Mouse (Mus musculus): ENCODE measurements around the gene Cox5a. TPM values are rescaled to one million over a fixed set of nuclear protein-coding genes. Genes with fewer than 3 reads are reported as not detected.

Gene Cox5a
- polyA plus RNA-seq, 1 experiment = 416 TPM

DNA sequence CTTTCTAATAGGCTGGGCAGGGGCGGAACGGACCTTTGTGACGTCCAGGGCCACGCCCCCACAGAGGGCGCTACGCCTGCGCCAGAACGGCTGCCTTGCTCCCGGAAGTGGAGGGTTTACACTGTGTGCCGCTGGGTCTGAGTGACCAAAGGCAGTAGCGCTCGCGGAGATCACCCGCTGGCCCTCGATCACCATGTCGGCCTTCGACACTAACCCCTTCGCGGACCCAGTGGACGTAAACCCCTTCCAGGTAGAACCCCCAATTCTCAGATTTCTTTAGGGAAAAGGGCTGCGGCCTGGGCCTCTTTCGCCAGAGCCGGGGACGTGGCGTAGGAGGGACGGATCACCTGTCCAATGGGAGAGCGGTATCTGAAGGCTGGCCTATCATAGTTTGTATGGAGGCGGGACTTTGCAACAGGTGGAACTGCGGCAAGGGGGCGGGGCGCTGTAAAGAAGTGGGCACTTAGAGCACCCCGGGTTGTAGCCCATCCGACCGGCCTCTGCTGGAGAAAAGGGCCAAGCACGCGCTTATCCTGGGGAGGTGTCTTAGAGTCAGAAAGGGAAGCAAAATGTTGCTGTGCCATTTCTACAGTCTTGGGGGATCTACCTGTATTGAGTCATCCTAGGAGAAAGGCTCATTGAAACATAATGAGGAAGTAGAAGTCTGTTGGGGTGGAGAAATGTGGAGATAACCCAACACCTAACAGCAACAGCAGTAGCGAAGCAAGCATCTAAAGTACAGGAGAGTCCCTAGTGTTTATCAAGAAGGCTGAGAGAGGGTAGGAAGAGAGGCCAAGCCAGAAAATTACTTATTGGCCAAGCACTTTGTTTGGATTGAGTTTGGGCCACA is 40.0 kb downstream of the Cox5a start, which contains the start of gene Scamp2:
TSS of gene Scamp2 (plus strand) at position 83 of the 850 bp plus-strand sequence.
- DNase-seq (ENCODE audit: extremely low spot score in 1 of 2, low spot score in 1 of 2) = peak; percentile 88 to 96

DNA sequence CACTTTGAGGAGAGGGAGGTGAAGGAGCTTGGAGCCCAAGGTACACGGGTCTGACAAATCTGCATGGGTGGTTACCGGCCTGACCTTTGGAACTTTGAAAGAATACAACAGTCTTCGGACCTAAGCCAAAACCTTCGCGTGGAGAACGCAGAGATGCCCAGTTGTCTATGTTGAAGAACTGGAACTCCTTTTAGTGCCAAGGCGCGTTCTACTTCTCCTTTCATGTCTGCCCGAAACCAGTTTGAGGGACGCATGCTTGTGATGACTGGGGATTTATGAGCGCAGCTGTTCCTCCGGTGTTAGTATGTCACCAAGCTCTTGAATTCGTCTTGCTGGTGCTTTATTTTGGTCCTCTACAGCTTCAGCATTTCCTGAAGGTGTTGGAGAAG is 40.6 kb downstream of the Cox5a start:
- no peak for DNase-seq (ENCODE audit: extremely low spot score in 1 of 2, low spot score in 1 of 2)

DNA sequence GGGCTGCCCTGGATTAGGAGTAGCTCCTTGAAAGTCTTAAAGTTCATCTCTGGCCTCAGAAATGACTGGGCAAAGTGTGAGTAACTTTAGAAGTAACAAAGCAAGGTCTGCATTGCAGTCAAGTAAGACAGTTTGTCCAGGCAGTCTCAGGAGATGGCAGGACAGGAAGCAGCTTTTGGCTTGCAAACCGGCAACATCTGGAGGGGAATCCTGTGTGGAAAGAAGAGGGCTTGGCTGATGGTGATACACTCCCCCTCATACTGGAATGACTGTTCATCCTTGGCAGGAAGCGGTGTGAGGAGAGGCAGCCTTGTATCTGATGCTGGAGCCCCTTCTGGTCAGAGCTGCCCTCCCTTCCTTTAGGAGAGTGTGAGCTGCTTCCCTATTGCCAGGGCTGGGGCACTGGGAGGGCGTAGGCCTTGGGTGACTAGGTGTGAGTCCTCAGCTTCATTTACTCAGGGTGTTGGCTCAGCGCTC is 41.9 kb downstream of the Cox5a start:
- DNase-seq (ENCODE audit: extremely low spot score in 1 of 2, low spot score in 1 of 2) = peak in 1 of 2 experiments; percentile 46

DNA sequence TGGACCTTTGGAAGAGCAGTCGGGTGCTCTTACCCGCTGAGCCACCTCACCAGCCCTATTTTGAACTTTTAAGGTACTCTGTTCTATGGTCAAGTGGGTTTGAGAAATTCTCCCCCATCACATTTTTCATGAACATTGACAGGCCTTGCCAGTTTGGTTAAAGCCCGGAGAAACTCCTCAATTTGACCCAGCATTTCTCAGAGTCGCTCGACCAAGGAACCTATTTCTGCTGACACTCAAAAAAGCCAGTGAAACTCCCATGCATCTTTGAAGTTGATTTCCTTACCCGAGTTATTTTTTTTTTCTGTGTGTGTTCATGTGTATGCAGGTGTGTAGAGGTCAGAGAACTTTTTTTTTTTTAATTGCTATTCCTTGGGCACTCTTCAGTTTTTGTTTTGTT is 43.5 kb downstream of the Cox5a start:
- DNase-seq (ENCODE audit: extremely low spot score in 1 of 2, low spot score in 1 of 2) = no peak

DNA sequence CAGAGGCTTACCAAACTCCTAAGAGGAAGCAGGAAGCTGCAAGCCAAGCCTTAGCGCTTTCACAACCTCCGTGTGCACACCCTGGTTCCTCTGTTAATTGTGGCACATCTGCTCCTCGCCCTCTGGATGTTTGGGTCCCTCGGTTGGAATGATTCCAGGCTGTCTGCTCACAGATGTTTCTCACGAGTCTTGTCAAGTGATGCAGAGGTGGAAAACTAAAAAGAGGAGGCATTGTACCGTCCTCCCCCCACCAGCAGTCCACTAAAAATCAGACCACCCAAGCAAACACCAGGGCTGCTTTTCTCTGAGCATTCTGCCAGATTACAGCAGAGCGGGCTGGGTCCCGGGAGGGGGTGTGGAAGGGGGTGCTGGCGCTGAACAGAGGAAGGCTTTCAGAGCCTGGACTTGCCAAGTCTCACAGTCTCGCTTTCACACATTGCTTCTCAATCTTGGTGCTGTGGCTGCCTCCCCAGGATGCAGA is 44.7 kb downstream of the Cox5a start:
- peak; percentile 60 to 73 for DNase-seq (ENCODE audit: extremely low spot score in 1 of 2, low spot score in 1 of 2)

DNA sequence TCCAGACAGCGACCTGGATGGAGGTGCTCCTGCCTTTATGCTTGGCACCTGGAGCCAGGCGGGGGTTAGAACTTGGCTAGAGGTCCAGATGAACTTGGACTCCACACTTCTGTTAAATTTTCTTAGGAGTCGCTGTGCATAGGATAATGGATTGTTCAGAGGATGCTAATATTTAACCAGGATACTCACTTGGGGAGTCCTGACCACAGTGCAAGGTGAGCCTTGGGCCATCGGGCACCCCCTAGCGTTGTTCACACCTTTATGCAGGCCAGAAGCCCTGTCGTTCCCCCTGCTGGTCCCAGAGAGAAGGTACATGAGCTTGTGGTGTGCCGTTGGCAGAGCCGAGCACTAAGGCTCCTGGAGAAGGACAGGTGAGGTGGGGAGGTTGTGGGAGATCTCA is 45.8 kb downstream of the Cox5a start:
- DNase-seq (ENCODE audit: extremely low spot score in 1 of 2, low spot score in 1 of 2) = no peak

DNA sequence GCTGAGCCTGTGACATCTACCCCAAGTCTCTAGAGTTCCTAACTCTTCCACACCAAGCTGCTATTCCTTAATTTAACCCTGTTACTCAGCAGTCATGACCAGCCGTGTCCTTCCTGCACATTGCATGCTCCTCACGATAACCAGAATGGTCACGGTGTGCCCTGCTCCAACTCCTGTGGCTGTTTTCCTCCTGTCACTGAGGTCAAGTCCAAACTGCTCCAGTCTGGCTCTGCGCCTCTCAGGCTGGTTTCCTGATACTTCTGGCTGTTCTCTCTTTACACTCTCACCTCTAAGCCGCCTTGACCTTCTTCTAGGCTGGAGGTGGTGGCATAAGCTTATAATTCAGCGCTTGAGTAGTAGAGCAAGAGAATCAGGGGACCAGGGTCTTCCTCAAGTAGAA is 47.4 kb downstream of the Cox5a start:
- no peak for DNase-seq (ENCODE audit: extremely low spot score in 1 of 2, low spot score in 1 of 2)

DNA sequence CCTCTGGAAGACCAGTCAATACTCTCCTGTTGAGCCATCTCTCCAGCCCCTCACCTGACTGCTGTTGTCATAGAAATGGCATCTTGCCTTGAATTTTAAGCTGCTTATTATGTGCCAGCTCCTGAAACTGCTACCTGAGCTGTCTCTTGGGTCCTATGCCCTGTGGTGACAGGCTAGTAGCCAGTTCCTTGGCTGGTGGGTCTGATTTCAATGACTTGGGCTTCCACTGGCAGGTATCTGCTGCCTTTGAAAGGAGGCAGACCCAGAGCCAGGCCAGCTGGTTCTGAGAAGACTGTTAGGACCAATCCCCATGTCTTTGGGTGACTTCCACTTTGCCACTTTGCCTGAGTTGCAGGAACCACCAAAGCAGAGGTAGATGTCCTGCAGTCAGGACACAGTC is 53.3 kb downstream of the Cox5a start:
- DNase-seq (ENCODE audit: extremely low spot score in 1 of 2, low spot score in 1 of 2) = no peak

DNA sequence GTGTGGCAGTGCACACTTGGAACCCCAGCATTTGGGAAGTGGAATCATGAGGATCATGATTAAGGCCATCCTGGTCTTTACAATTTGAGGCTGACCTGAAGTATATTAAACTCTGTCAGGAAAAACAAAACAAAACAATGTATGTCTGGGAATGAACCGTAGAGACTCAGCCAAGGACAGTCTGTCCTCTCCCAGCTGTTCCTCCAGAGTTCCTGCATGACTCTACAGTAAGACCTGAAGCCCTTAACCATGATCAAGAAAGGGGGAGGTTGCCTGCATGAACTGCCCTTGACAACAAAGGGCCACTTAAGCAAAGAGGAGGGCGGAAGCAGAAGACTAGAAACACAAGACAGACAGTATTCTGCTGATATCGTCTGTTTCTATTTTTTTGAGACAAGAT is 54.5 kb downstream of the Cox5a start:
- DNase-seq (ENCODE audit: extremely low spot score in 1 of 2, low spot score in 1 of 2) = no peak

DNA sequence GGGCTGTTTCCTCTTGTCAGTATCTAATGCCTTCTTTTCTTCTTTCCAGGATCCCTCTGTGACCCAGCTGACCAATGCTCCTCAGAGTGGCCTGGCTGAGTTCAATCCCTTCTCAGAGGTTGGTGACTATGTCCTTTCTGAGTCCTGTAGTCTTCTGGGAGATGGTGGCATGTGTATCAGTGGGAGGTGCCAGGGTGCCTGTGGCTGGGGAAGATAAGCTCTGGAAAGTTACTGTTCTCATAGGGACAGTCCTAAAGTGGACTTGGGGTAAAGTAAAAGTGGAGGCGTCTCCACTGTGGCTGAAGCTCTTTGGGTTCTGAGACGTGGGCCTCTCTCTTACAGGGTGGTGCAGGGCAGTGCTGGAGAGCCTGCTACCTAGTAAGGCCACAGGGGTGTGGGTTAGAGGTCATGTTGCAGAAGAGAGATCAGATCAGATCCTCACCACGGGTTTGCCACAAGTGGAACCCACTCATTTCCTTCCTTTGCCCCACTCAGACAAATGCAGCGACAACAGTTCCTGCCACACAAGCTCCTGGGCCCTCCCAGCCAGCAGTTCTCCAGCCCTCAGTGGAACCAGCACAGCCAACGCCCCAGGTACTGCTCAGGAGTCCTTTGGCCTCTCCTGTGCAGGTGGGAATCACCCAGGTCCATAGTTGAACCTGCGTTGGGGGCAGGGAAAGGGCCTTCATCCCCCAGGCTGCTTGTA is 56.2 kb downstream of the Cox5a start:
- no peak for DNase-seq (ENCODE audit: extremely low spot score in 1 of 2, low spot score in 1 of 2)

Other genes with a start within 250 kb of the Cox5a start
- 23.3 and 24.5 TPM in 2 replicates for gene Ppcdc, start 81.2 kb upstream of the Cox5a start, polyA plus RNA-seq (2012; rRNA removed)
- 343 and 371 TPM in 2 replicates for gene Scamp5, start 53.2 kb upstream of the Cox5a start, polyA plus RNA-seq (2012; rRNA removed)
- gene Rpp25, start 17.2 kb upstream of the Cox5a start, polyA plus RNA-seq (2012; rRNA removed) = 32.6 and 46.9 TPM in 2 replicates
- gene Fam219b, start 16.3 kb downstream of the Cox5a start, polyA plus RNA-seq (2012; rRNA removed) = 10.9 and 14.5 TPM in 2 replicates
- gene Mpi, start 31.5 kb downstream of the Cox5a start, polyA plus RNA-seq (2012; rRNA removed) = 86.3 and 86.4 TPM in 2 replicates
- 47.8 and 49.7 TPM in 2 replicates for gene Scamp2, start 39.7 kb downstream of the Cox5a start, polyA plus RNA-seq (2012; rRNA removed)
- gene Ulk3, start 68.2 kb downstream of the Cox5a start, polyA plus RNA-seq (2012; rRNA removed) = 45.3 and 53.0 TPM in 2 replicates
- 17.6 and 18.4 TPM in 2 replicates for gene Cplx3, start 85.0 kb downstream of the Cox5a start, polyA plus RNA-seq (2012; rRNA removed)
- 0.08 and 0.12 TPM in 2 replicates for gene Lman1l, start 99.5 kb downstream of the Cox5a start, polyA plus RNA-seq (2012; rRNA removed)
- 66.1 and 86.0 TPM in 2 replicates for gene Csk, start 132.4 kb downstream of the Cox5a start, polyA plus RNA-seq (2012; rRNA removed)
- gene Cyp1a2, start 162.4 kb downstream of the Cox5a start, polyA plus RNA-seq (2012; rRNA removed) = 1.1 TPM in 1 of 2 replicates, not detected in the other
- gene Cyp1a1, start 166.7 kb downstream of the Cox5a start, polyA plus RNA-seq (2012; rRNA removed) = 0.08 TPM in 2 replicates
- 12.3 and 13.3 TPM in 2 replicates for gene Edc3, start 187.3 kb downstream of the Cox5a start, polyA plus RNA-seq (2012; rRNA removed)
- gene Clk3, start 244.6 kb downstream of the Cox5a start, polyA plus RNA-seq (2012; rRNA removed) = 156 and 191 TPM in 2 replicates